Mouse (Mus musculus): ENCODE results near the gene Ttc39d.
"Not testable (repeated sequence)": the region's sequence is repeated elsewhere in the genome, so short reads cannot be mapped to it uniquely, and the experiment has no call there.

The Ttc39d gene

GRCm38 (mm10) chr17:80206671-80207581, at the start of gene Ttc39d, which contains the start of gene Srsf7:
Gene Ttc39d (plus strand): TSS chr17:80207460.
Gene Srsf7 (minus strand): TSS chr17:80207307.
- peak; percentile 97 to 99 for DNase-seq (ENCODE audit: low spot score in 2 of 2)

GRCm38 (mm10) chr17:80157489-80157888, 49.8 kb upstream of the Ttc39d start:
- DNase-seq (ENCODE audit: low spot score in 2 of 2): no peak

- peak in 1 of 2 experiments; percentile 63 for DNase-seq (ENCODE audit: low spot score in 2 of 2)
Observed at GRCm38 (mm10) chr17:80160454-80160853, 46.8 kb upstream of the Ttc39d start.

- no peak for DNase-seq (ENCODE audit: low spot score in 2 of 2)
Observed at GRCm38 (mm10) chr17:80163991-80164390, 43.3 kb upstream of the Ttc39d start.

- DNase-seq (ENCODE audit: low spot score in 2 of 2): peak in 1 of 2 experiments; percentile 23
Observed at GRCm38 (mm10) chr17:80165741-80166140, 41.5 kb upstream of the Ttc39d start.

GRCm38 (mm10) chr17:80166346-80166745, 40.9 kb upstream of the Ttc39d start:
- no peak for DNase-seq (ENCODE audit: low spot score in 2 of 2)

- no peak for DNase-seq (ENCODE audit: low spot score in 2 of 2)
Observed at GRCm38 (mm10) chr17:80167436-80167835, 39.8 kb upstream of the Ttc39d start.

- DNase-seq (ENCODE audit: low spot score in 2 of 2): no peak
Observed at GRCm38 (mm10) chr17:80167851-80168251, 39.4 kb upstream of the Ttc39d start.

GRCm38 (mm10) chr17:80168425-80169182, 38.7 kb upstream of the Ttc39d start:
- no peak for DNase-seq (ENCODE audit: low spot score in 2 of 2)

- DNase-seq (ENCODE audit: low spot score in 2 of 2): no peak
Observed at GRCm38 (mm10) chr17:80169792-80170191, 37.5 kb upstream of the Ttc39d start.

GRCm38 (mm10) chr17:80170951-80171350, 36.3 kb upstream of the Ttc39d start:
- DNase-seq (ENCODE audit: low spot score in 2 of 2): no peak

GRCm38 (mm10) chr17:80171948-80172347, 35.3 kb upstream of the Ttc39d start:
- no peak for DNase-seq (ENCODE audit: low spot score in 2 of 2)

- DNase-seq (ENCODE audit: low spot score in 2 of 2): no peak
Observed at GRCm38 (mm10) chr17:80172761-80173160, 34.5 kb upstream of the Ttc39d start.

GRCm38 (mm10) chr17:80173708-80174107, 33.6 kb upstream of the Ttc39d start:
- DNase-seq (ENCODE audit: low spot score in 2 of 2): no peak

- no peak for DNase-seq (ENCODE audit: low spot score in 2 of 2)
Observed at GRCm38 (mm10) chr17:80174146-80174545, 33.1 kb upstream of the Ttc39d start.

- DNase-seq (ENCODE audit: low spot score in 2 of 2): no peak
Observed at GRCm38 (mm10) chr17:80174699-80175385, 32.4 kb upstream of the Ttc39d start.

- no peak for DNase-seq (ENCODE audit: low spot score in 2 of 2)
Observed at GRCm38 (mm10) chr17:80175386-80175739, 31.9 kb upstream of the Ttc39d start.

- DNase-seq (ENCODE audit: low spot score in 2 of 2): no peak
Observed at GRCm38 (mm10) chr17:80175966-80176365, 31.3 kb upstream of the Ttc39d start.

- not testable (repeated sequence) for DNase-seq (ENCODE audit: low spot score in 2 of 2)
Observed at GRCm38 (mm10) chr17:80178846-80179245, 28.4 kb upstream of the Ttc39d start.

GRCm38 (mm10) chr17:80179959-80180358, 27.3 kb upstream of the Ttc39d start:
- peak; percentile 34 to 58 for DNase-seq (ENCODE audit: low spot score in 2 of 2)

GRCm38 (mm10) chr17:80180468-80180867, 26.8 kb upstream of the Ttc39d start:
- no peak for DNase-seq (ENCODE audit: low spot score in 2 of 2)

GRCm38 (mm10) chr17:80183615-80184014, 23.6 kb upstream of the Ttc39d start:
- no peak for DNase-seq (ENCODE audit: low spot score in 2 of 2)
